Mouse (Mus musculus) frontal cortex, postnatal 36 days (tissue): ENCODE results near the gene Gm10639.
"Not testable (repeated sequence)": the region's sequence is repeated elsewhere in the genome, so short reads cannot be mapped to it uniquely, and the experiment has no call there.

Experiments used
- DNase-seq, 2 experiments: peaks; one replicate each; pipeline ENCODE4 v3.0.0; 2022; ENCODE audit warnings: low spot score in 2 of 2

Gene Gm10639

DNA sequence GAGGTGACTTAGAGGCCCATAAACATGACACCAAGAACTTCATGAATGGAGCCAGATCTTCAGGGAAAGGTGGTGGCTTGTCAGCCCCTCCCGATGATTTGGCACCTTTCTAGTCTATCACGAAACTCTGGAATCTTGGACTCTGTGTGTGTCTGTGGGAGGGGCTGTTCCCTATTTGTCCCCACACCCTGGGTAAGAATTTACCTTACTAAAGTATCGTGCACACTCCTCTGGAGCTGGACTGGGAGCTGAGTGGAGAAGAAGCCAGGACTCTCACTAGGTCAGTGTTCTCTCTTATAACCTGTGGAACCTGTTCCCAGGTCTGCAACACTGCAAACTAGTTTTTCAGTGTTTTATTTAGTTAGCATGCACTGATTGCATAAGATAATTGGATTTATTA lies at the start of gene Gm10639:
Gene Gm10639 (plus strand): TSS at position 201 of the 400 bp plus-strand sequence.
- not testable (repeated sequence) for DNase-seq

DNA sequence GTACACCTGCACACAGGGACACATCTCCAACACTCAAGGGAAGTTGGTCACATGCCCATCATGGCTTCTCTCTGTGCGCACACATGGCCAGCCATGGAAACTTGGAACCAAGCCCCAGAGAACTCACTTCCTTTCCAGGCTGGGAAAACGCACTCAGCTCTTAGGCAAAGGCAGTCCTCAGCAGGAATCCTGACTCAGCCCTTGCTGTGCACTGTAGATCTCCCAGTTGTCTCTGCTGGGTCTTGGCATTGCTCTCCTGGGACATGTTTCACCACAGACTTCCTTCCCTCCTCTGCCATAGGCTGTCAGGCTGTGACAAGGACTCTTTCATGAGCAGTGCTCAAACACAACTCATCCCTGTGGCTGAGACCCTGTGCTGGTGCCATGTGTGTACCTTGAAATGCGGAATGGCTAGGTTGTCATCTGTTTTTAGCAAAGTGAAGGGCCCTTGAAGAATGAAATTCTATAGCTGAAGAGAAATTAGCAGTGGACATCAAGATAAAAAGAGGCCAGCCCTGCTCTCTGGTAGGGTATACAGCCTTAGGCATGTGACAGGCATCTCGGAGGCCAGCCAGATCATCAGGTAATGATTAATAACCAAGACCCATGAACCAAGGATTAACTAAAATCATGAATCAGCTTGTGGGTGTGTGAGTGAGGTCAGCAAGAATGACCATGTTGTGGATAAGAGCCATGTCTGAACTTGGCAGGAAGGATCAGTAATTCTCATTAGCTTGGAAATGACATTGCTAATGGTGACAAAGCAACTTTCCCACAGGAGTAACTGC lies 33.8 kb upstream of the Gm10639 start:
- DNase-seq: not testable (repeated sequence)

DNA sequence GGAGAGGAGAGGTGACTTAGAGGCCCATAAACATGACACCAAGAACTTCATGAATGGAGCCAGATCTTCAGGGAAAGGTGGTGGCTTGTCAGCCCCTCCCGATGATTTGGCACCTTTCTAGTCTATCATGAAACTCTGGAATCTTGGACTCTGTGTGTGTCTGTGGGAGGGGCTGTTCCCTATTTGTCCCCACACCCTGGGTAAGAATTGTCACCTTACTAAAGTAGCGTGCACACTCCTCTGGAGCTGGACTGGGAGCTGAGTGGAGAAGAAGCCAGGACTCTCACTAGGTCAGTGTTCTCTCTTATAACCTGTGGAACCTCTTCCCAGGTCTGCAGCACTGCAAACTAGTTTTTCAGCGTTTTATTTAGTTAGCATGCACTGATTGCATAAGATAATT lies 32.8 kb upstream of the Gm10639 start, which contains the start of gene Gm3776:
Gene Gm3776 (plus strand): TSS at position 216 of the 400 bp plus-strand sequence.
- DNase-seq: not testable (repeated sequence)

DNA sequence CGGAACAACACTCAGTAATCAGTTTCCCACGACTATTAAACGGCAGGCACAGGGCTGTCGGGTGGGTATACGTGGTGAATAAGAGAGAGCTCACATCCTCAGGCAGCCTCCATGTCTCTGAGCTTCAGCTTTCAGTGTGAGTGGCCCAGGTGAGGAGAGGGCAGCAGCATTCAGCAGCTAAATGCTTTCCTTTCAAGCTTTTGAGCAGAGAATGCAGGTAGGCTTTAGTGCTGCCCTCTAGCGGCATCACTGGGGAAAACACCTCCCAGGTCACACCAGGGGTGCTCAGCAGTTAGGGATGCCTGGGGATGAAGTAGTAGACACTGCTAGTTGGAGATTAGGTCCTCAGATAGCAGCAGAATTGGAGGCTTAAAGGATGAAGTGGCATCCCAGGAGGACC lies 30.0 kb upstream of the Gm10639 start:
- peak; percentile 24 to 39 for DNase-seq

DNA sequence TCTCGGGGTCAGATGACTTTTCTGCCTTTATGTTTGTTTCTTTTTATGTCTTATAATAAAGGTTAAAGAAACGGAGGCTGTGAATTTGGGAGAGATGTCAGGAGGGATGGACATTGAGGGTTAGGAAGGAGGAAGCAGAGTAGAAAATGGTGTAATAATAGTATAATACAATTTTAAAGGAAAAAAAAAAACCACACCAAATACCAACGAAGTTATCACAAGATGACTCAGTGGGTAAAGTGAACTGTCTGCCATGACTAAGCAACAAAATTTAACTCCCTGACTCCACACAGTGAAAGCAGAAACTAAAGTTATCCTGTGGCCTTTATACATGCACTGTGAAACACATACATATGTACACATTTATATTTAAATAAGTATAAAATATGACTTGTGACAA lies 18.8 kb upstream of the Gm10639 start:
- DNase-seq: not testable (repeated sequence)

DNA sequence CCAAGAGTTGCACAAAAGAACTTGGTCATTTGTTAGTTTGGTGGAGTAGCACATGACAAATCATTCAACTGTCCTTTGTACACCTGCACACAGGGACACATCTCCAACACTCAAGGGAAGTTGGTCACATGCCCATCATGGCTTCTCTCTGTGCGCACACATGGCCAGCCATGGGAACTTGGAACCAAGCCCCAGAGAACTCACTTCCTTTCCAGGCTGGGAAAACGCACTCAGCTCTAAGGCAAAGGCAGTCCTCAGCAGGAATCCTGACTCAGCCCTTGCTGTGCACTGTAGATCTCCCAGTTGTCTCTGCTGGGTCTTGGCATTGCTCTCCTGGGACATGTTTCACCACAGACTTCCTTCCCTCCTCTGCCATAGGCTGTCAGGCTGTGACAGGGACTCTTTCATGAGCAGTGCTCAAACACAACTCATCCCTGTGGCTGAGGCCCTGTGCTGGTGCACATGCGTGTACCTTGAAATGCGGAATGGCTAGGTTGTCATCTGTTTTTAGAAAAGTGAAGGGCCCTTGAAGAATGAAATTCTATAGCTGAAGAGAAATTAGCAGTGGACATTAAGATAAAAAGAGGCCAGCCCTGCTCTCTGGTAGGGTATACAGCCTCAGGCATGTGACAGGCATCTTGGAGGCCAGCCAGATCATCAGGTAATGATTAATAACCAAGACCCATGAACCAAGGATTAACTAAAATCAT lies 7.6 kb upstream of the Gm10639 start:
- DNase-seq: not testable (repeated sequence)

DNA sequence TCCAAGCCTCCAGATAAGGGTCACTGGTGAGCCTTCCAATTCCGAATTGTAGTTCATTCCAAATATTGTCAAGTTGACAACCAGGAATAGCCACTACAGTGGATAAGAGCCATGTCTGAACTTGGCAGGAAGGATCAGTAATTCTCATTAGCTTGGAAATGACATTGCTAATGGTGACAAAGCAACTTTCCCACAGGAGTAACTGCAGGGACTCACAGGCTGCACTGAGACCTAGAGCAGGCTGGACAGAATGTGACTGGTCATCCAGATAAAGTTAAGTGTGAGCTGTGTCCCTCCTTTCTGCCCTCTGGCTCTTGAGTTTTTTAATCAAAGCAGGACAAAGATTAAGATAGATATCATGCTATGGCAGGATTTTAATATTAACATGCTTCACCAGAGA lies 660 bp upstream of the Gm10639 start:
- DNase-seq: not testable (repeated sequence)

DNA sequence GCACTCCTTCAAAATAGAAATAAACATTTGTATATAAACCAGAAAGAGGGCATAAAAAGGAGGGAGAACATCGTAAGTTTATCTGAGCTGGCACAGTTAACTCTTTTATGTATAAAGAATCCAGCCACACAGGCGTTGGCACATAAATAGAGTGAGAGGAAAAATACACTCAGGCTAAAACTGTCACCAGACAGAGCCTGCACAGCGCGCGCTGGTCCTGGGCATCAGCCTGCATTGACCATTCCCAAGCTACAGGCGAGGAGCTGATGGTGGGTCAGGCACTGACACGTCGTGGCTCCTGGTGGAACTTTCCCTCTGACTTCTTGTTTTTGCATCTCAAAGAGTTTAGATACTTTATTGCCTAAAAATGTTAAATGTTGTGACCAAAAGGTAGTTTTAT lies 2.7 kb downstream of the Gm10639 start:
- DNase-seq: not testable (repeated sequence)

DNA sequence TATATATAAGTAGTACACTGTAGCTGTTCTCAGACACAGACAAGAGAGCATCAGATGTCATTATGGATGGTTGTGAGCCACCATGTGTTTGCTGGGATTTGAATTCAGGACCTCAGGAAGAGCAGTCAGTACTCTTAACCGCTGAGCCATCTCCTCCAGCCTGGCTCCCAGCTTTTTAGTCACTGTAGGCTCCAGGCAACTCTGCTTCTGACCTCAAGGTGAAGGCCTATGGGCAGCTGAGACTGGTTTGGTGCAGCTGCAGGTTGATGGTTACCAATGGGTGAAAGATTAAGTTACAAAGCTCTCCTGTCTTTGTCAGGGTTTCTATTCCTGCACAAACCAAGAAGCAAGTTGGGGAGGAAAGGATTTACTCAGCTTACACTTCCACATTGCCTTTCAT lies 4.0 kb downstream of the Gm10639 start:
- not testable (repeated sequence) for DNase-seq

DNA sequence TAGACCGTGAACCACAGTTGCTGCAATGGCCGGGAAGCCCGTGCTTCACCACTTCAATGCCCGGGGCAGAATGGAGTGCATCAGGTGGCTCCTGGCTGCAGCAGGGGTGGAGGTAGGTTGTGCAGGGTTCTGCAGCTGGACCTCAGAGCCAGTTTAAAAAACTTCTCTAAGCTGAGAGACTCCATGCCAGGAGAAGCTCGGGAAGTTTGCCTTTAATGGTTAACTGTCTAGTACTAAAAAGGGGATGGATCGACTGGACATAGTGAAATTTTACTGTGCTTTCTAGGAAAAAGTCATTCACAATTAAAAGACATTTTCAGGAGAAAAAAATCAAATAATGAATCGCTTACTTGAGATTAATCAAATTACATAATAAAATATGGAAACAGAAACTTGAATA lies 5.1 kb downstream of the Gm10639 start:
- DNase-seq: not testable (repeated sequence)

DNA sequence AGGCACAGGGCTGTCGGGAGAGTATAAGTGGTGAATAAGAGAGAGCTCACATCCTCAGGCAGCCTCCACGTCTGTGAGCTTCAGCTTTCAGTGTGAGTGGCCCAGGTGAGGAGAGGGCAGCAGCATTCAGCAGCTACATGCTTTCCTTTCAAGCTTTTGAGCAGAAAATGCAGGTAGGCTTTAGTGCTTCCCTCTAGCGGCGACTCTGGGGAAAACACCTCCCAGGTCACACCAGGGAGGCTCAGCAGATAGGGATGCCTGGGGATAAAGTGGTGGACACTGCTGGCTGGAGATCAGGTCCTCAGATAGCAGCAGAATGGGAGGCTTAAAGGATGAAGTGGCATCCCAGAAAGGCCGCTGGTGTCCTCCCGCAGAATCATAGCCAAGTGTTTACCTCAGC lies 6.4 kb downstream of the Gm10639 start:
- peak; percentile 16 to 33 for DNase-seq

DNA sequence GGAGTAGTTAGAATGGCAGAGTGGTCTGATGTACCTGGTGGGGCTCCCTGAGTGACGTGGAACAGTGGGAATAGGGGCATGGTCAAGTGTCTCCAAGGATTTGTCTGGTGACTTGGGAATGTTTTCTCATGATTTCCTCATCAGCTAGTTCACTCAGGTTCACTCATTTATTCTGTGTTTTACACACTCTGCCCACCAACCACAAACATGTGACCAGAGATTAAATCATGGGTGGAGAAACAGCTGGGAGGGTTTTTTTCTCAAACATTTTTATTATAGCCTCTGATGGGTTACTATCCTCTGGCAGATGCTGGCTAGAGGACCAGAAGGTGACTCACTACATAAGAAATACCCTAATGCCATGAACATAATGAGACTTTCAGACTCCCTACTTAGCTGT lies 8.5 kb downstream of the Gm10639 start:
- DNase-seq: no peak

DNA sequence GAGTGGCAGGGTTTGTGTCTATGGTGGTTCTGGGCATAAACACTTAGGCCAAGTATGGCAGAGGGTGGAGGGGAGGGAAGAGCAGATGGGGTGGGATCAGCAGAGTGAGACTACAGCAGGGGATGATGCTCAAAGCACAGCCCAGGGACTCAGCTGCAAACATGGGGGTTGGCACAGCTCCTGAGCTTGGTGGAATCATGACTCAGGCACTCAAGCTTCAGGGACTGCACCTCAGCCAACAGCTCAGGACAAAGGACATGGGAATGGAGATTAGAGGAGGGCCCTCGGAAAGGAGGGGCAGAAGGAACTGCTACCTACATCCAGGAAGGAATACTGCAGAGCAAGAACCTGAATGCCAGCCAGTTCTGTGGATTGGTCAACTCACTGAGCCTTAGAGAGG lies 9.4 kb downstream of the Gm10639 start:
- not testable (repeated sequence) for DNase-seq

DNA sequence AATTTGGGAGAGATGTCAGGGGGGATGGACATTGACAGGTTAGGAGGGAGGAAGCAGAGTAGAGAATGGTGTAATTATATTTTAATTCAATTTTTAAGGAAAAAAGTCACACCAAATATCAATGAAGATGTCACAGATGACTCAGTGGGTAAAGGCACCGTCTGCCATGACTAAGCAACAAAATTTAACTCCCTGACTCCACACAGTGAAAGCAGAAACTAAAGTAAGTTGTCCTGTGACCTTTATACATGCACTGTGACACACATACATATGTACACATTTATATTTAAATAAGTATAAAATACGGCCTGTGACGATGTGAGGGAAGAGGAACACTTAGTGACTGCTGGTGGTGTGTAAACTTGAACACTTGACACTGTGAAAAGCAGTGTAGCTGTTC lies 18.4 kb downstream of the Gm10639 start:
- not testable (repeated sequence) for DNase-seq

DNA sequence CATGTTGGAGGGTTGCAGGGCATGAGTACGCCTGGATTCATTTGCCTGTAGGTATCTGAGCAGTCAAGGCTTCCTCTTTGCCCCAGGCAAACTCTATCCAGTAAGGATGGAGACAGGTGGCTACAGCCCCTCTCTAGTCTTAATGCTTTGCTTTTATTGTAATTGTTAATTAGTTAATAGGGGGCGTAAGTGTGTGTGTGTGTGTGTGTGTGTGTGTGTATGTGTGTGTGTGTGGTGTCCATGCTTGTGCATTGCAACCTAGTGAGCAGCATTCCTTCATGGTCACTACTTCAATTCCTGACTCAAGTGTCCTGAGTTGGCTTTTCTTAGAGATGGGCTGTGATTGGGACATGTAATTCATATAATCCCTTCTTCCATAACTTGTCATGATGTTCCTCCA lies 25.0 kb downstream of the Gm10639 start, which contains the start of gene Omt2a:
Gene Omt2a (minus strand): TSS at position 101 of the 400 bp plus-strand sequence.
- no peak for DNase-seq

DNA sequence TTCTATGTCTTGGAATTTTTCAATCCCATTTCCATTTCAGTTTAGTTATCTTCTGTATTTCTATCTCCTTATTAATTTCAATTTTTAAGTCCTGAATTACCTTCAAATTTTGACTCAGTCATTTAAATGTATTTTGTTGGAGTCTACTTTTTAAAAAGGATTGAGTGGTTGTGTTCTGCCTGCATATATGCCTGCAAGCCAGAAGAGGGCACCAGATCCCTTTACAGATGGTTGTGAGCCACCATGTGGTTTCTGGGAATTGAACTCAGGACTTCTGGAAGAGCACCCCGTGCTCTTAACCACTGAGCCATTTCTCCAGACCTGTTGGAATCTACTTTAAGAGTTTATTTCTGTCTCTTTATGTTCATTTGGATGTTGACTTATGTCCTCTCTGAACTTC lies 29.8 kb downstream of the Gm10639 start:
- DNase-seq: no peak

DNA sequence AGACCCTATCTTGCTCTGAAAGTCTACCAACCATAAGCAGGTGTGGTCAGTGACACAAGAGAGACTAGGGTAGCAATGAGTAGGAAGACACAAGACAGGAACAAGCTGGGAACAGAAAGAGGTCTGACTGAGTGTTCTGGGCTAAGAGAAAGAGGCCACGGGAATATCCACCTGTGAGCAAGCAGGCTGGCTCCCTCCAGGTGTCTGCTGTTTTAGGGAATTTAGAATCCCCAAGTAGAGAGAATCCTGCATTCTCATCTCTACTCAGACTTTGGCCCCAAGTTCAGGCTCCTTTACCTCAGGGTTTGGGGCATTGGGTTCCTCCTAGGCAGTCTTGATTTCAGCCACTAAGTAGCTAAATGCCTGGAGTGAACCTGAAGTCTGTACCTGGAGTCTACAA lies 37.6 kb downstream of the Gm10639 start, which contains the start of gene Omt2b:
Gene Omt2b (plus strand): TSS at position 301 of the 400 bp plus-strand sequence.
- DNase-seq: not testable (repeated sequence)

DNA sequence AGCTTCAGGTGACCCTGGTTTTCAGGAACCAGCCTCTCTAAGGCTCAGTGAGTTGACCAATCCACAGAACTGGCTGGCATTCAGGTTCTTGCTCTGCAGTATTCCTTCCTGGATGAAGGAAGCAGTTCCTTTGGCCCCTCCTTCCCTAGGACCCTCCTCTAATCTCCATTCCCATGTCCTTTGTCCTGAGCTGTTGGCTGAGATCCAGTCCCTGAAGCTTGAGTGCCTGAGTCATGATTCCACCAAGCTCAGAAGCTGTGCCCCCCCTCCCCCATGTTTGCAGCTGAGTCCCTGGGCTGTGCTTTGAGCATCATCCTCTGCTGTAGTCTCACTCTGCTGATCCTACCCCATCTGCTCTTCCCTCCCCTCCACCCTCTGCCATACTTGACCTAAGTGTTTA lies 47.3 kb downstream of the Gm10639 start:
- DNase-seq: not testable (repeated sequence)

DNA sequence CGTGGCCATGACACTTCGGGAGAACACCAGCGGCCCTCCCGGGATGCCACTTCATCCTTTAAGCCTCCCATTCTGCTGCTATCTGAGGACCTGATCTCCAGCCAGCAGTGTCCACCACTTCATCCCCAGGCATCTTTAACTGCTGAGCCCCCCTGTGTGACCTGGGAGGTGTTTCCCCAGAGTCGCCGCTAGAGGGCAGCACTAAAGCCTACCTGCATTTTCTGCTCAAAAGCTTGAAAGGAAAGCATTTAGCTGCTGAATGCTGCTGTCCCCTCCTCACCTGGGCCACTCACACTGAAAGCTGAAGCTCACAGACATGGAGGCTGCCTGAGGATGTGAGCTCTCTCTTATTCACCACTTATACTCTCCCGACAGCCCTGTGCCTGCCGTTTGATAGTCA lies 50.6 kb downstream of the Gm10639 start:
- DNase-seq: peak; percentile 21 to 24

DNA sequence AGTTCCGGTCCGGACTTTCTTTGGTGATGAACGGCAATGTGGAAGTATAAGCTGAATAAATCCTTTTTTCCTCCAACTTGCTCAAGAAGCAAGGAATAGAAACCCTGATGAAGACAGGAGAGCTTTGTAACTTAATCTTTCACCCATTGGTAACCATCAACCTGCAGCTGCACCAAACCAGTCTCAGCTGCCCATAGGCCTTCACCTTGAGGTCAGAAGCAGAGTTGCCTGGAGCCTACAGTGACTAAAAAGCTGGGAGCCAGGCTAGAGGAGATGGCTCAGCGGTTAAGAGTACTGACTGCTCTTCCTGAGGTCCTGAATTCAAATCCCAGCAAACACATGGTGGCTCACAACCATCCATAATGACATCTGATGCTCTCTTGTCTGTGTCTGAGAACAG lies 52.8 kb downstream of the Gm10639 start:
- not testable (repeated sequence) for DNase-seq

DNA sequence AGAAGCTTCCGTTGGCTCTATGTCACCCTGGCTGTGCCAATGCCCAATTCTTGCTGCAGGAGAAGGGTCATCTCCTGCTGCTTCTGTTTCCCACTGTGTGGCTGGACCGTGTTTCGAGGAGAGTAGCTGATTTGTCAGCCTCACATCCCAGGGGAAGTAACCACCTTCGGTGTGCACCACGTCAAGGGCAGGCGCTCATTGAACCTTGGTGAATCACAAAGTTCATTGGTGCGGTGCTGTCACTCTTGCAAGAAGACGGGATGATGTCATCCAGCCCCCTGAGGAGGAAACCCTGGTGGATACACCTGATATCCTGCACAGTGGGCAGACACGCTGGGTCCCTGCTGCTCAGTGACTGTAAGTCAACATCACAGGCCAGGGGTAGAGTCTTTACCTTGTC lies 53.3 kb downstream of the Gm10639 start:
- not testable (repeated sequence) for DNase-seq

DNA sequence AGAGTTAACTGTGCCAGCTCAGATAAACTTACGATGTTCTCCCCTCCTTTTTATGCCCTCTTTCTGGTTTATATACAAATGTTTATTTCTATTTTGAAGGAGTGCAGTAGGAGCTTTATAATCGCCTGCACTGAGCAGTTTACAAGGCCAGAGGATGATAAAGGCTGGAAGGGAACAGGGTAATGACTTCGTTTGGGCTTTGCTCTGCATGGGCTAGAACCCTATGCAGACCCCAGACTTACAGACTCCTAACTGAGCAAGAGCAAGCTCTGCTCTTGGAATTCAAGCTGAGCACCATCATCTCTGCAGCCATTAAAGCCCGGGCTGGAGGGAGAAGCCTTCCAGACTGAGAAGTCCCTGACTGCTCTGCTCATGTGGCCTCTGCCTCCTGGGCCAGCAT lies 55.5 kb downstream of the Gm10639 start:
- not testable (repeated sequence) for DNase-seq

DNA sequence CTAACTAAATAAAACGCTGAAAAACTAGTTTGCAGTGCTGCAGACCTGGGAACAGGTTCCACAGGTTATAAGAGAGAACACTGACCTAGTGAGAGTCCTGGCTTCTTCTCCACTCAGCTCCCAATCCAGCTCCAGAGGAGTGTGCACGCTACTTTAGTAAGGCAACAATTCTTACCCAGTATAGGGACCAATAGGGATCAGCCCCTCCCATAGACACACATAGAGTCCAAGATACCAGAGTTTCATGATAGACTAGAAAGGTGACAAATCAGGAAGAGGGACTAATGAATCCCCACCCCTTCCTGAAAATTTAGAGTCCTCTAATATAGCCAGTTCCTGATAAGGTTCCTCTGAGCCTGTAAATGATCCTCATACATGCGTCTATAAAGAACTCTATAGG lies 57.3 kb downstream of the Gm10639 start:
- DNase-seq: no peak
